Mouse (Mus musculus) liver, embryonic 15.5 days (tissue): Measurements from ENCODE around the gene Slc39a1. TPM values are rescaled to one million over a fixed set of nuclear protein-coding genes. Genes with fewer than 3 reads are reported as not detected.
A peak's percentile ranks its signal among the peaks of the same experiment; 100 is the strongest.
"Not testable (repeated sequence)": the region's sequence is repeated elsewhere in the genome, so short reads cannot be mapped to it uniquely, and the experiment has no call there.

Experiments used
- ATAC-seq: fragments of 200-750 bp; cut with Nextera tagmentation; 2 replicates; pipeline ENCODE4 v1.8.0; 2017; ENCODE audit warnings: moderate number of reproducible peaks, mild to moderate bottlenecking, moderate library complexity; ENCODE audit not compliant: insufficient read depth
- H3K27ac ChIP-seq: fragments of 300-500 bp; sonication (generic); replicated peaks from 2 replicates; pipeline ENCODE4 v1.5.1; 2015; ENCODE audit warnings: mild to moderate bottlenecking, inconsistent platforms
- H3K27me3 ChIP-seq: fragments of 300-500 bp; sonication (generic); 2 replicates; pipeline ENCODE4 v1.6.1; 2015; ENCODE audit warnings: mild to moderate bottlenecking, inconsistent platforms
- H3K36me3 ChIP-seq: fragments of 300-500 bp; sonication (generic); replicated peaks from 2 replicates; pipeline ENCODE4 v1.6.1; 2015; ENCODE audit warnings: moderate library complexity, mild to moderate bottlenecking, inconsistent platforms
- H3K4me1 ChIP-seq: fragments of 300-500 bp; sonication (generic); replicated peaks from 2 replicates; pipeline ENCODE4 v1.6.1; 2015; ENCODE audit warnings: inconsistent platforms
- H3K4me2 ChIP-seq: fragments of 300-500 bp; sonication (generic); 2 replicates; pipeline ENCODE4 v1.6.1; 2015; ENCODE audit warnings: moderate library complexity, mild to moderate bottlenecking, inconsistent platforms
- H3K4me3 ChIP-seq: fragments of 300-500 bp; sonication (generic); replicated peaks from 2 replicates; pipeline ENCODE4 v1.5.1; 2015; ENCODE audit warnings: mild to moderate bottlenecking, inconsistent platforms
- H3K9ac ChIP-seq: fragments of 300-500 bp; sonication (generic); 2 replicates; pipeline ENCODE4 v1.6.1; 2015; ENCODE audit warnings: moderate library complexity, mild to moderate bottlenecking, inconsistent platforms
- H3K9me3 ChIP-seq: fragments of 300-500 bp; sonication (generic); replicated peaks from 2 replicates; pipeline ENCODE4 v1.6.1; 2016; ENCODE audit warnings: inconsistent platforms
- WGBS: fragments of 180-500 bp; shearing (Covaris S2); methylation state at CpG from one replicate; pipeline ENCODE4 v1.1.7; 2015; ENCODE audit warnings: mixed read lengths; ENCODE audit not compliant: insufficient replicate concordance; 5-methylcytosine and 5-hydroxymethylcytosine counted together
- polyA plus RNA-seq: library from polyadenylated mRNA; unstranded; fragments of >200 nt; fragmentation: Nextera tagmentation; extraction: Ambion mirVana; gene quantifications from 2 replicates; pipeline ENCODE4 v1.2.1, GENCODE M21; 2015

Slc39a1 gene
- polyA plus RNA-seq, 1 experiment from 2014 or later, result 28.1 TPM

GRCm38 (mm10) chr3:90241669-90242358, 6.2 kb upstream of the Slc39a1 start:
- H3K9me3 ChIP-seq, result no peaks in the 10 kb centered on the region
- no peak overlapping the region for H3K4me2 ChIP-seq
- peaks cover 30% of the 10 kb centered on the region for H3K4me1 ChIP-seq
- H3K27me3 ChIP-seq, result no peaks in the 10 kb centered on the region; the same call in 1 of the 2 replicates
- no peak overlapping the region for H3K27ac ChIP-seq
- 55% methylated on average over 10 of the region's 10 CpGs for WGBS
- no peaks in the 10 kb centered on the region for H3K36me3 ChIP-seq
- no peak overlapping the region for H3K9ac ChIP-seq
- no peak overlapping the region for H3K4me3 ChIP-seq
- 0 out of 2 replicates have a peak, but pooled peaks have one; percentile 19 for ATAC-seq

DNA sequence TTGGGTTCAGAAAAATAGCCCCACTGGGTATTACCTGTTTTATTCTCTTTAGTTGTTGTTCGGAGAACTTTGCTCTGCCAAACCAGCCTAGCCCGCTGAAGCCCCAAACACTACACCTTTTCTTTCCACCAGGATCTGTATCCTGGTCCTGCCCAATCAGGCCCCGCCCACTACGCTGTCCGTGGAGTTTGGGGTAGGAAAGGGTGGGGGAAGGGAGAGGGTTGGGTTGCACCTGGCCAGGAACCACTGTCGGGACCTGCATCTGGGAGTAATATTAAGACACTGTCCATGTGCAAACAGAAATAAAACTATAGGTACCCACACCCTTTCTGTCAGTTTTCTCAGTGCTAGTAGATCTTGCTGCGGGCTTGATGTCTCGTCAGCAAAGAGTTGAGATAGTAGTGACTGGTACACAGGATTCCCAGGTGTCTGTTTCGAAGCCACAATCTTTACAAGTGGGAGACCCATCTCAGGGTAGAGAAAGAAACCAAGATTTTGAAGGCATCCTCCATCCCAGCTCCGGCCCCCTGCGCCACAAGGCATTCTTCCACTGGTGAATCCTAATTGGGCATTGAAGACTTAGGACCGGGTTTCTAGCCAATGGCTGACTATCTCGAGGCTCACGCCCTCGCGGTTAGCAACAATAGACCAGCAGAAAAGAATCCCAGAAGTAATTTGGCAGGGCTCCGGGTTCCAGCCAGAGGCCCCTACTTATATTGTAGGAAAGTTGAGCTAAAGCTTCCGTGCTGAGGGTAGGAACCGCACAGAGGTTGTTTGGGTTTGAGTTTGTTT, 4.8 kb upstream of the Slc39a1 start, which contains the start of gene Creb3l4:
Creb3l4 (minus strand) TSS at position 529 of the 792 bp plus-strand sequence.
- no peaks in the 10 kb centered on the region; the same call in 1 of the 2 replicates for H3K27me3 ChIP-seq
- H3K4me3 ChIP-seq, result peak within 1 kb of the TSS; percentile 26
- WGBS, result 34% methylated on average over 19 of the region's 19 CpGs
- ATAC-seq, result no peak
- no peaks in the 10 kb centered on the region for H3K36me3 ChIP-seq
- peaks cover 38% of the 10 kb centered on the region for H3K4me1 ChIP-seq
- peak within 1 kb of the TSS; percentile 58 for H3K4me2 ChIP-seq
- H3K27ac ChIP-seq, result no peak within 1 kb of the TSS
- H3K9ac ChIP-seq, result no peak within 1 kb of the TSS
- H3K9me3 ChIP-seq, result no peaks in the 10 kb centered on the region

GRCm38 (mm10) chr3:90245406-90245805, 2.6 kb upstream of the Slc39a1 start:
- H3K27ac ChIP-seq, result no peak overlapping the region
- no peak overlapping the region for H3K4me3 ChIP-seq
- H3K9me3 ChIP-seq, result no peaks in the 10 kb centered on the region
- no peaks in the 10 kb centered on the region; the same call in 1 of the 2 replicates for H3K27me3 ChIP-seq
- H3K4me1 ChIP-seq, result peaks cover 48% of the 10 kb centered on the region
- no peak overlapping the region for H3K4me2 ChIP-seq
- ATAC-seq, result no peak
- H3K36me3 ChIP-seq, result peaks cover under 1% of the 10 kb centered on the region; the same call in 1 of the 2 replicates
- no peak overlapping the region for H3K9ac ChIP-seq
- WGBS, result 61% methylated on average over 2 of the region's 2 CpGs

GRCm38 (mm10) chr3:90247630-90247959, 377 bp upstream of the Slc39a1 start:
- peak; percentile 27 for ATAC-seq

DNA sequence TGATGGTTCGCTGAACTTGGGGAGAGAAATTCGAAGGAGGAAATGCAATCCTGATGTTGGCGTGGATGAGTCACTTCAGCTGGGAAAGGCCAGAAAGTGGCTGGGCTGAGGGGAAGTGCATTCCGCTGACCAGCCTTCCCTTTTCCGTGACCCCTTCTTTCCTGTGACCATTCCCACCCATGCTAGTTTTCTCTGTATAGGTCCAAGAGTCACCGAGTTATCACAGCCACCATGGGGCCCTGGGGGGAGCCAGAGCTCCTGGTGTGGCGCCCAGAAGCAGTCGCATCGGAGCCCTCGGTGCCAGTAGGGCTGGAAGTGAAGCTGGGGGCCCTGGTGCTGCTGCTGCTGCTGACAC, 751 bp downstream of the Slc39a1 start:
- Histone ChIP-seq H3K36me3 (peaks cover 15% of the 10 kb centered on the region), H3K9ac (peak overlapping the region; percentile 69), H3K4me3 (peak overlapping the region; percentile 71), H3K4me2 (peak overlapping the region; percentile 94), H3K4me1 (peaks cover 26% of the 10 kb centered on the region), H3K27me3 (no peaks in the 10 kb centered on the region; the same call in 1 of the 2 replicates), H3K27ac (peak overlapping the region; percentile 79), H3K9me3 (no peaks in the 10 kb centered on the region)
- ATAC-seq, result no peak
- under 1% methylated on average over 10 of the region's 10 CpGs for WGBS

More at GRCm38 (mm10) chr3:90247630-90247959, 377 bp upstream of the Slc39a1 start:
- Histone ChIP-seq H3K27ac (peak overlapping the region; percentile 79), H3K9ac (peak overlapping the region; percentile 69), H3K36me3 (peaks cover 15% of the 10 kb centered on the region), H3K9me3 (no peaks in the 10 kb centered on the region), H3K27me3 (no peaks in the 10 kb centered on the region; the same call in 1 of the 2 replicates), H3K4me2 (peak overlapping the region; percentile 94), H3K4me1 (peaks cover 37% of the 10 kb centered on the region), H3K4me3 (peak overlapping the region; percentile 71)
- WGBS, result 2% methylated on average over 3 of the region's 3 CpGs

GRCm38 (mm10) chr3:90250791-90251190, 2.8 kb downstream of the Slc39a1 start:
- no peaks in the 10 kb centered on the region; the same call in 1 of the 2 replicates for H3K27me3 ChIP-seq
- H3K36me3 ChIP-seq, result peaks cover 15% of the 10 kb centered on the region
- no peak overlapping the region for H3K9ac ChIP-seq
- H3K9me3 ChIP-seq, result no peaks in the 10 kb centered on the region
- ATAC-seq, result no peak
- H3K4me2 ChIP-seq, result no peak overlapping the region
- H3K4me1 ChIP-seq, result peaks cover 39% of the 10 kb centered on the region
- no peak overlapping the region for H3K27ac ChIP-seq
- 75% methylated on average over 6 of the region's 6 CpGs for WGBS
- H3K4me3 ChIP-seq, result no peak overlapping the region

GRCm38 (mm10) chr3:90251731-90252226, 3.8 kb downstream of the Slc39a1 start:
- not testable (repeated sequence) for ATAC-seq, H3K27ac ChIP-seq, H3K9me3 ChIP-seq, H3K4me2 ChIP-seq, H3K4me3 ChIP-seq, H3K9ac ChIP-seq, H3K27me3 ChIP-seq
- Histone ChIP-seq H3K4me1 (peaks cover 42% of the 10 kb centered on the region), H3K36me3 (peaks cover 15% of the 10 kb centered on the region)
- WGBS, result 78% methylated on average over 10 of the region's 12 CpGs

DNA sequence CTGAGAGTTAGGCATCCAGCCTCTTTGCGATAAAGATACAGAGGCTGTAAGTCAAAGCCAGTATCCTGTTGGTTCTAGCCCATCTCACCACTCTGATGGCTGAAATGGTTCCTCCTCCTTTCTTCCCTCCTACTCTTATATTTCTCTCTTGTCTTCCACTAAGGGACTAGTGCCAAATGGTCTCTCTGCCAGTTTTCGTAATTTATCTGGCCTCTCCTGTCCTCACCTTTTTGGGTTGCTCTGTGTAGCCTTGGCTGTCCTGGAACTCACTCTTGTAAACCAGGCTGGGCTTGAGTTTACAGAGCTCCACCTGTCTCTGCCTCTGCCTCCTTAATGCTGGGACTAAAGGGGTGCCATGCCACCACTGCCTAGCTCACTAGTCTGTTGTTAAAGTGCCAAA, 4.7 kb downstream of the Slc39a1 start:
- WGBS, result 84% methylated on average over 2 of the region's 2 CpGs

DNA sequence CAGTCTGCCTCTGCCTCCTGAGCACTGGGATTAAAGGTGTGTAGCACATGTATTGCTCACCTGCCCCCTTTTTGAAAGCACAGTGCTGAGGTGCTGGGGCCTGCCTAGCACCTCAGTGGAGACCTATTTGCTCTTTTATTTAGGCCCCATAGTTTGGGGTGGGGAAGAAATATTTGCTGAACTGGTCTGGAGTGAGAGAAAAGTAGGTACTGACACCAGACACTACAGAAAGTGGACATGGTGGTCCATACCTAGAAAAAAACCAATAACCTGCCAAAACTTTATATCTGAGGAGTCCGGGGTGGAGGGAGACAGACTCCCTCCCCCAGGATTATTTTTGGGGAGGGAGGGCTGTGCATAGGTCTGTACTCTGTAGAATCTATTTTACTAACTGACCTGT, 5.2 kb downstream of the Slc39a1 start:
- Histone ChIP-seq H3K36me3 (peaks cover 25% of the 10 kb centered on the region), H3K4me1 (peaks cover 37% of the 10 kb centered on the region)
- not testable (repeated sequence) for ATAC-seq, H3K9ac ChIP-seq, H3K4me2 ChIP-seq, H3K27ac ChIP-seq, H3K27me3 ChIP-seq, H3K4me3 ChIP-seq, H3K9me3 ChIP-seq
- 57% methylated on average over 1 of the region's 1 CpGs for WGBS

More for the DNA sequence above, 4.7 kb downstream of the Slc39a1 start:
- peaks cover 24% of the 10 kb centered on the region for H3K36me3 ChIP-seq
- H3K27ac ChIP-seq, H3K4me3 ChIP-seq, ATAC-seq, H3K4me2 ChIP-seq, H3K9me3 ChIP-seq, H3K27me3 ChIP-seq, H3K9ac ChIP-seq: not testable (repeated sequence)
- peaks cover 42% of the 10 kb centered on the region for H3K4me1 ChIP-seq

- Histone ChIP-seq H3K27ac (peak within 1 kb of the TSS; percentile 86), H3K4me1 (peaks cover 33% of the 10 kb centered on the region), H3K4me2 (peak within 1 kb of the TSS; percentile 86), H3K36me3 (peaks cover 27% of the 10 kb centered on the region), H3K9ac (peak within 1 kb of the TSS; percentile 82), H3K9me3 (no peaks in the 10 kb centered on the region), H3K27me3 (no peaks in the 10 kb centered on the region), H3K4me3 (peak within 1 kb of the TSS; percentile 87)
- WGBS, result 2% methylated on average over 40 of the region's 40 CpGs
- ATAC-seq, result peak; percentile 99
Measured at GRCm38 (mm10) chr3:90253653-90254418, 5.9 kb downstream of the Slc39a1 start, which contains the start of gene Crtc2. Gene Crtc2, plus strand, starts transcription at chr3:90254163.
